Mouse (Mus musculus): Measurements from ENCODE around the gene Krtap5-3. TPM values are rescaled to one million over a fixed set of nuclear protein-coding genes. Genes with fewer than 3 reads are reported as not detected.
"Not testable (repeated sequence)": the region's sequence is repeated elsewhere in the genome, so short reads cannot be mapped to it uniquely, and the experiment has no call there.

Krtap5-3 gene
- not detected in 2 replicates for polyA plus RNA-seq (2014; fragmentation: Nextera tagmentation; extraction: Ambion mirVana)

DNA sequence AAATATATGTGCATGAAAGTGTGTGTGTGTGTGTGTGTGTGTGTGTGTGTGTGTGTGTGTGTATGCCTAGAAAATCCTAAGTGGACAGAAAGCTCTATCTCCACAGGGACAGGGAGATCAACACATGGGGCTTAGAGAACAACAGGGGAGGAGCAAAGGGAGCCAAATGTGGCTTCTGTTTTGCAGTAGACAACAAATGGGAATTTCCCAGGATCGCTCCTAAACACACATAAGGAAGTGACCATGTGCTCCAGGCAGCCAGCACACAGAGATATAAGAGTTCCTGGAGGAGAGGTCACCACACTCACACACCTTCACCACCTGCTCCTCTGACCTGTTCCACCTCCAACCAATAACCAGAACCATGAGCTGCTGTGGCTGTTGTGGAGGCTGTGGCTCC is at the start of gene Krtap5-3:
Krtap5-3 (plus strand) TSS at position 301 of the 400 bp plus-strand sequence.
- Histone ChIP-seq H3K4me2 (ENCODE audit: low read depth, low read length) (no peak within 1 kb of the TSS), H3K27ac (replicated peaks; ENCODE audit: low read depth, low read length) (no peak within 1 kb of the TSS)

DNA sequence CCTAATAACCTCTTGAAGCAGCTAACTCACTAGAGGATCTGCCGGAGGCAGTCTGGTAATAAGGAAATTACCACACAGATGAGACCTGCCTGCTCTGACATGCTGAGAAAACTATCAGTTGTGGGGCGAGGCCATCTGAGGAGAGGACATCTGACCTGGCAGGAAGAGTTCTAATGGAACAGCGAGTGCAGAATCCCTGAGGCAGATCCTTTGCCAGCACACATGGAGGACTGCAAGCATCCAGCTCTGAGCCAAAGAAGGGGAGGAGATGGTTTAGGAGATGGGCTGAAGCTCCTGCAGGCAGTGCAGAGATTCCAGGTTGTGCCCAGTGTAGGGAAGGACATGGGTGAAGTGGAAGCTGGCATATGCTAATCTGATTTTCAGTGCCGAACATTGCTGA is 49.0 kb upstream of the Krtap5-3 start:
- H3K27me3 ChIP-seq (replicated peaks; ENCODE audit: control insufficient read depth, insufficient read depth, low read length): no peaks in the 10 kb centered on the region
- no peak overlapping the region for H3K27ac ChIP-seq (replicated peaks; ENCODE audit: low read depth, low read length)
- DNase-seq (ENCODE audit: low spot score): no peak
- no peak overlapping the region for H3K9ac ChIP-seq (ENCODE audit: low read depth, low read length)
- ATAC-seq (ENCODE audit: low read depth): no peak
- WGBS: 72% methylated on average over 4 of the region's 4 CpGs
- no peak overlapping the region for H3K4me2 ChIP-seq (ENCODE audit: low read depth, low read length)
- H3K9me3 ChIP-seq (ENCODE audit: control insufficient read depth, low read length): no peaks in the 10 kb centered on the region
- H3K4me1 ChIP-seq (ENCODE audit: control insufficient read depth, insufficient read depth, low read length): no peaks in the 10 kb centered on the region
- H3K4me3 ChIP-seq (ENCODE audit: low read depth, low read length): no peak overlapping the region
- no peaks in the 10 kb centered on the region for H3K36me3 ChIP-seq (ENCODE audit: control insufficient read depth, insufficient read depth, low read length)

More for the DNA sequence above, at the start of gene Krtap5-3:
- no peak within 1 kb of the TSS for H3K9ac ChIP-seq (ENCODE audit: low read depth, low read length)
- no peaks in the 10 kb centered on the region for H3K36me3 ChIP-seq (ENCODE audit: control insufficient read depth, insufficient read depth, low read length)
- ATAC-seq (ENCODE audit: low read depth) (no peak), DNase-seq (ENCODE audit: low spot score) (no peak)
- no peaks in the 10 kb centered on the region for H3K4me1 ChIP-seq (ENCODE audit: control insufficient read depth, insufficient read depth, low read length)
- H3K27me3 ChIP-seq (replicated peaks; ENCODE audit: control insufficient read depth, insufficient read depth, low read length): no peaks in the 10 kb centered on the region
- 53% methylated on average over 1 of the region's 1 CpGs for WGBS
- H3K9me3 ChIP-seq (ENCODE audit: control insufficient read depth, low read length): no peaks in the 10 kb centered on the region
- H3K4me3 ChIP-seq (ENCODE audit: low read depth, low read length): no peak within 1 kb of the TSS

DNA sequence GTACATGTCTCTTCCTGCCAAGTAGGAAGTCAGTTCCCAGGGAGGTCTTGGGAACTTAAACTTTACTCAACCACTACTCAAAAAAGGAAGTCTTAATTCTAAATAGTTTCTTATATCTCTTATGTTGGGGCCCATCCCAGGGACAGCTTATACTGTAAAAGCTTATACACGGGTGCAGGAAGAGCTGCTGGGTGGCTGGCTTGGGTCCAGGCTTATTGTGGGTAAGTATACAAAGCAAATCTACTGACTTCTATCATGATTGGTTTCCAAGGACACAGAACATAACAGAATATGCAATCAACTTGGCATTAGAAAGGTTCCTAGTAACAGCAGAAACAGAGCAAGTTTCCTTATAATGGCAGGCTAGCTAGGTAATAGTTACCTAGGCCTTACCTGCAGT is 45.9 kb upstream of the Krtap5-3 start:
- Histone ChIP-seq H3K9me3 (ENCODE audit: control insufficient read depth, low read length) (no peaks in the 10 kb centered on the region), H3K36me3 (ENCODE audit: control insufficient read depth, insufficient read depth, low read length) (no peaks in the 10 kb centered on the region), H3K4me2 (ENCODE audit: low read depth, low read length) (no peak overlapping the region), H3K27me3 (replicated peaks; ENCODE audit: control insufficient read depth, insufficient read depth, low read length) (no peaks in the 10 kb centered on the region), H3K4me1 (ENCODE audit: control insufficient read depth, insufficient read depth, low read length) (no peaks in the 10 kb centered on the region), H3K9ac (ENCODE audit: low read depth, low read length) (no peak overlapping the region), H3K27ac (replicated peaks; ENCODE audit: low read depth, low read length) (no peak overlapping the region), H3K4me3 (ENCODE audit: low read depth, low read length) (no peak overlapping the region)
- 52% methylated on average over 1 of the region's 1 CpGs for WGBS
- ATAC-seq (ENCODE audit: low read depth): no peak
- no peak for DNase-seq (ENCODE audit: low spot score)

DNA sequence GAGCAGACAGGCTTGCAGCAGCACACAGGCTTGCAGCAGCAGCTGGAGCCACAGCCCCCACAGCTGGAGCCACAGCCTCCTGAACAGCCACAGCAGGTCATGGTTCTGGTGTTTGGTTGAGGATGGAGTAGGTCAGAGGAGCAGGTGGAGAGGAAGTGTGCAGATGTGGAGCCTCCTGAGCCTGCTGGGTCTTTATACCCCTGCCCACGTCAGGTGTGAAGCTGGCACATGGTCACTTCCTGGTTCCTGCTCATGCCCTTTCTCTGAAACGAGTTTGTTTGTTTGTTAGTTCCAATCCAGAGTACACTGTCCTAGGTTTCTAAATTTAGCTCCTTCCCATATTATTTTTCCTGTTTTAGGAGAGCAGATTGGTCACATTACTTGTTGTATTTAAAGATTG is 44.2 kb upstream of the Krtap5-3 start, which contains the start of gene Gm29735:
Gm29735 (minus strand) TSS at position 101 of the 400 bp plus-strand sequence.
- not testable (repeated sequence) for H3K4me2 ChIP-seq (ENCODE audit: low read depth, low read length); H3K4me3 ChIP-seq (ENCODE audit: low read depth, low read length); H3K27ac ChIP-seq (replicated peaks; ENCODE audit: low read depth, low read length); H3K36me3 ChIP-seq (ENCODE audit: control insufficient read depth, insufficient read depth, low read length); DNase-seq (ENCODE audit: low spot score); ATAC-seq (ENCODE audit: low read depth); H3K9ac ChIP-seq (ENCODE audit: low read depth, low read length); H3K27me3 ChIP-seq (replicated peaks; ENCODE audit: control insufficient read depth, insufficient read depth, low read length); H3K9me3 ChIP-seq (ENCODE audit: control insufficient read depth, low read length); H3K4me1 ChIP-seq (ENCODE audit: control insufficient read depth, insufficient read depth, low read length)
- 40% methylated on average over 2 of the region's 2 CpGs for WGBS

DNA sequence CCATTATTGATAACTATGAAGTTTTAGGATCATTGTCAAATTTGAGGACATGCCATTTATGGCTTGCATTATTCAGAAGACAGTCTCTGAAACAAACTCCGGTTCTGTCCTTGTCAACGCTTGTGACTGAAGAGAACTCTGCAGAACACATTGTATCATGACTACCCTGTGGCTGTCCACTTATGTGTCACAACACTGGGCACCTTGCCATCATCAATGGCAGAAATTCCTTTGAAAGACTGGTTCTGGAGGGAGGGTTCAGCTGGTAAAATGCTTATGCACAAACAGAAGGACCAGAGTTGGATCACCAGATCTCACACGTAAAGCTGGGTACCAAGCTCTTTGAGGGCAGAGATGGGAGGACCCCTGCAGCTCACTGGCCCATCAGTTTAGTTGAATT is 41.8 kb upstream of the Krtap5-3 start:
- no peak for ATAC-seq (ENCODE audit: low read depth)
- 93% methylated on average over 3 of the region's 3 CpGs for WGBS

DNA sequence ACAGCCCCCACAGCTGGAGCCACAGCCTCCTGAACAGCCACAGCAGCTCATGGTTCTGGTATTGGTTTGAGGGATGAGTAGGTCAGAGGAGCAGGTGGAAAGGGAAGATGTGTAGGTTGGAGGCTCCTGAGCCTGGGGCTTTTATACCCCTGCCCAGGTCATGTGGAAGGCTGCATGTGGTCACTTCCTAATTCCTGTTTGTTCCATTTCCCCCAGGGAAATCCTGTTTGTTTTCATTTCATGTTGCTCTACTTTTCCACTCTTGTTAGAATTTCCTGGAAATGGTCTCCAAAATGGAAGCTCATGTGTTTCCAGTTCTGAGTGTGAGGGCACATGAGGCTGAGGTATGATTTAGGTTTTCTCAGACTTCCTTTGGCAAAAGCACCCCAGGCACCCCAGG is 35.5 kb upstream of the Krtap5-3 start, which contains the start of gene Gm4553:
Gm4553 (minus strand) TSS at position 101 of the 400 bp plus-strand sequence.
- H3K27me3 ChIP-seq (replicated peaks; ENCODE audit: control insufficient read depth, insufficient read depth, low read length); H3K9me3 ChIP-seq (ENCODE audit: control insufficient read depth, low read length); ATAC-seq (ENCODE audit: low read depth); H3K4me2 ChIP-seq (ENCODE audit: low read depth, low read length); H3K27ac ChIP-seq (replicated peaks; ENCODE audit: low read depth, low read length); H3K9ac ChIP-seq (ENCODE audit: low read depth, low read length); H3K36me3 ChIP-seq (ENCODE audit: control insufficient read depth, insufficient read depth, low read length); H3K4me3 ChIP-seq (ENCODE audit: low read depth, low read length); H3K4me1 ChIP-seq (ENCODE audit: control insufficient read depth, insufficient read depth, low read length); DNase-seq (ENCODE audit: low spot score): not testable (repeated sequence)

More for the DNA sequence above, 41.8 kb upstream of the Krtap5-3 start:
- Histone ChIP-seq H3K9me3 (ENCODE audit: control insufficient read depth, low read length) (no peaks in the 10 kb centered on the region), H3K4me2 (ENCODE audit: low read depth, low read length) (no peak overlapping the region), H3K4me1 (ENCODE audit: control insufficient read depth, insufficient read depth, low read length) (no peaks in the 10 kb centered on the region), H3K9ac (ENCODE audit: low read depth, low read length) (no peak overlapping the region), H3K36me3 (ENCODE audit: control insufficient read depth, insufficient read depth, low read length) (no peaks in the 10 kb centered on the region), H3K4me3 (ENCODE audit: low read depth, low read length) (no peak overlapping the region), H3K27me3 (replicated peaks; ENCODE audit: control insufficient read depth, insufficient read depth, low read length) (no peaks in the 10 kb centered on the region), H3K27ac (replicated peaks; ENCODE audit: low read depth, low read length) (no peak overlapping the region)
- no peak for DNase-seq (ENCODE audit: low spot score)

DNA sequence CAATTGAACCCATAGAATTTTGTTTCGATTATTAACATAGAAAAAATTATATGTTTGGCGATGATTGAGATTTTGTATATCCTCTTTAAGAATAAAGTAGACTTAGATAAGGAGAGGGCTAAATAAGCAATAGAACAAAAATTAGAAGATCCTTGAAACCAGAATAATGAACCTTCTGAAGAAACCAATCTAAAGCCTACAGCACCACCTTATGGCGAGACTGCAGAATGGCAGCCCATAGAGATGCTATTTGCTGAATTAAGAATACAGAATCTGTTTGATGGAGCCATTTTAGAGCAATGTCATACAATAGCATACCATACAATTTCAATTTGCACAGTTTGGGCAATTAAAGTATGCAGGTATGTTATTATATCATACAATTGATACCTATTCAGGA is 31.3 kb upstream of the Krtap5-3 start:
- Histone ChIP-seq H3K4me3 (ENCODE audit: low read depth, low read length) (no peak overlapping the region), H3K36me3 (ENCODE audit: control insufficient read depth, insufficient read depth, low read length) (no peaks in the 10 kb centered on the region), H3K4me1 (ENCODE audit: control insufficient read depth, insufficient read depth, low read length) (no peaks in the 10 kb centered on the region), H3K4me2 (ENCODE audit: low read depth, low read length) (no peak overlapping the region), H3K27me3 (replicated peaks; ENCODE audit: control insufficient read depth, insufficient read depth, low read length) (no peaks in the 10 kb centered on the region), H3K9me3 (ENCODE audit: control insufficient read depth, low read length) (no peaks in the 10 kb centered on the region), H3K27ac (replicated peaks; ENCODE audit: low read depth, low read length) (no peak overlapping the region), H3K9ac (ENCODE audit: low read depth, low read length) (no peak overlapping the region)
- 47% methylated on average over 3 of the region's 3 CpGs for WGBS
- ATAC-seq (ENCODE audit: low read depth) (no peak), DNase-seq (ENCODE audit: low spot score) (peak; percentile 20)

DNA sequence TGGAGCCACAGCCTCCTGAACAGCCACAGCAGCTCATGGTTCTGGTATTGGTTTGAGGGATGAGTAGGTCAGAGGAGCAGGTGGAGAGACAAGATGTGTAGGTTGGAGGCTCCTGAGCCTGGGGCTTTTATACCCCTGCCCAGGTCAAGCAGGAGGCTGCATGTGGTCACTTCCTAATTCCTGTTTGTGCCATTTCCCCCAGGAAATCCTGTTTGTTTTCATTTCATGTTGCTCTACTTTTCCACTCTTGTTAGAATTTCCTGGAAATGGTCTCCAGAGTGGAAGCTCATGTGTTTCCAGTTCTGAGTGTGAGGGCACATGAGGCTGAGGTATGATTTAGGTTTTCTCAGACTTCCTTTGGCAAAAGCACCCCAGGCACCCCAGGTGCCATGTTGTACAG is 25.3 kb upstream of the Krtap5-3 start, which contains the start of gene Krtap5-2:
Krtap5-2 (minus strand) TSS at position 101 of the 400 bp plus-strand sequence.
- H3K27me3 ChIP-seq (replicated peaks; ENCODE audit: control insufficient read depth, insufficient read depth, low read length); H3K4me1 ChIP-seq (ENCODE audit: control insufficient read depth, insufficient read depth, low read length); H3K9ac ChIP-seq (ENCODE audit: low read depth, low read length); DNase-seq (ENCODE audit: low spot score); H3K9me3 ChIP-seq (ENCODE audit: control insufficient read depth, low read length); H3K36me3 ChIP-seq (ENCODE audit: control insufficient read depth, insufficient read depth, low read length); H3K4me3 ChIP-seq (ENCODE audit: low read depth, low read length); H3K27ac ChIP-seq (replicated peaks; ENCODE audit: low read depth, low read length); H3K4me2 ChIP-seq (ENCODE audit: low read depth, low read length); ATAC-seq (ENCODE audit: low read depth): not testable (repeated sequence)

DNA sequence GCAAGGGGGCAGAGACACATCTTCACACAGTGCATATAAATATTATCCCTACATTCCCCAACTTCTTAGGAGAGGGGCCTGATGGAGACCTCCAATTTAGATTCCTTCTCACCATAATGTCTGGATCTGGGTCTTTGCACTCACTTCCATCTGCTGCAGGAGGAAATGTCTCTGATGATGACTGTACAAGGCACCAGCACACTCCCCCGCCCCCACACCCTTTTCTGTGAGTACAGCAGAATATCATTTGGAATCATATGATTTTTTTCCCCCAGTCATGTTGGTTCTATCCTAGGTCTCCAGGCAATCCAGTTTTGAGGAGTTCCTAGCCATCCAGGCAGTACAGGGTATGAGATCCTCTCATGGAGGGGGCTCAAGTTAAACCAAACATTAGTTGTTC is 22.5 kb upstream of the Krtap5-3 start:
- WGBS: 87% methylated on average over 1 of the region's 1 CpGs
- H3K4me3 ChIP-seq (ENCODE audit: low read depth, low read length): no peak overlapping the region
- H3K4me2 ChIP-seq (ENCODE audit: low read depth, low read length): no peak overlapping the region
- no peaks in the 10 kb centered on the region for H3K36me3 ChIP-seq (ENCODE audit: control insufficient read depth, insufficient read depth, low read length)
- no peak overlapping the region for H3K27ac ChIP-seq (replicated peaks; ENCODE audit: low read depth, low read length)
- no peak overlapping the region for H3K9ac ChIP-seq (ENCODE audit: low read depth, low read length)
- no peaks in the 10 kb centered on the region for H3K27me3 ChIP-seq (replicated peaks; ENCODE audit: control insufficient read depth, insufficient read depth, low read length)
- no peaks in the 10 kb centered on the region for H3K4me1 ChIP-seq (ENCODE audit: control insufficient read depth, insufficient read depth, low read length)
- no peak for DNase-seq (ENCODE audit: low spot score)
- ATAC-seq (ENCODE audit: low read depth): no peak
- H3K9me3 ChIP-seq (ENCODE audit: control insufficient read depth, low read length): no peaks in the 10 kb centered on the region
